Mouse (Mus musculus): Measurements from ENCODE around the gene Cyp26c1.

The Cyp26c1 gene

GRCm38 (mm10) chr19:37685281-37685680, at the start of gene Cyp26c1:
Gene Cyp26c1, plus strand, starts transcription at chr19:37685581.
- no peak for DNase-seq

GRCm38 (mm10) chr19:37647994-37648393, 37.4 kb upstream of the Cyp26c1 start:
- DNase-seq: no peak

GRCm38 (mm10) chr19:37650526-37650925, 34.9 kb upstream of the Cyp26c1 start:
- DNase-seq: no peak

- no peak for DNase-seq
Measured at GRCm38 (mm10) chr19:37654012-37654411, 31.4 kb upstream of the Cyp26c1 start.

GRCm38 (mm10) chr19:37656441-37656840, 28.9 kb upstream of the Cyp26c1 start:
- no peak for DNase-seq

- DNase-seq: no peak
Measured at GRCm38 (mm10) chr19:37665256-37665655, 20.1 kb upstream of the Cyp26c1 start.

GRCm38 (mm10) chr19:37667855-37668594, 17.4 kb upstream of the Cyp26c1 start:
- no peak for DNase-seq

GRCm38 (mm10) chr19:37668657-37669056, 16.7 kb upstream of the Cyp26c1 start:
- no peak for DNase-seq

- no peak for DNase-seq
Measured at GRCm38 (mm10) chr19:37669486-37669885, 15.9 kb upstream of the Cyp26c1 start.

- DNase-seq: no peak
Measured at GRCm38 (mm10) chr19:37673393-37673792, 12.0 kb upstream of the Cyp26c1 start.

GRCm38 (mm10) chr19:37686347-37686746, 966 bp downstream of the Cyp26c1 start:
- DNase-seq: no peak

GRCm38 (mm10) chr19:37686941-37687850, 1.8 kb downstream of the Cyp26c1 start:
- DNase-seq: no peak

GRCm38 (mm10) chr19:37689478-37689877, 4.1 kb downstream of the Cyp26c1 start:
- no peak for DNase-seq

- DNase-seq: no peak
Measured at GRCm38 (mm10) chr19:37690716-37691115, 5.3 kb downstream of the Cyp26c1 start.

- DNase-seq: no peak
Measured at GRCm38 (mm10) chr19:37692879-37693278, 7.5 kb downstream of the Cyp26c1 start.

- DNase-seq: no peak
Measured at GRCm38 (mm10) chr19:37695146-37695545, 9.8 kb downstream of the Cyp26c1 start.

GRCm38 (mm10) chr19:37695762-37696602, 10.6 kb downstream of the Cyp26c1 start:
- DNase-seq: no peak

- no peak for DNase-seq
Measured at GRCm38 (mm10) chr19:37696603-37697334, 11.4 kb downstream of the Cyp26c1 start.

GRCm38 (mm10) chr19:37697335-37697636, 11.9 kb downstream of the Cyp26c1 start:
- no peak for DNase-seq

GRCm38 (mm10) chr19:37697651-37698272, 12.4 kb downstream of the Cyp26c1 start, which contains the start of gene Cyp26a1:
Gene Cyp26a1, plus strand, starts transcription at chr19:37697798.
- no peak for DNase-seq

- no peak for DNase-seq
Measured at GRCm38 (mm10) chr19:37698273-37699160, 13.1 kb downstream of the Cyp26c1 start.
